Comparison of ENCODE assay signal across 8 mouse cellular contexts in genomic region chr6:6217286-6217625, GRCm38 (mm10). TPM values are rescaled to one million over a fixed set of nuclear protein-coding genes. Genes with fewer than 3 reads are reported as not detected.
DNase-seq lines count a peak whose midpoint lies in the region; ATAC-seq and TF ChIP-seq lines count a peak whose summit lies in the region.

No protein-coding gene starts in this region.

- H3K27ac ChIP-seq in cerebellum, adult 2 months (ENCODE audit: insufficient read depth, low read length) = no peak overlapping the region
- no peak overlapping the region for H3K27ac ChIP-seq in neural tube, embryonic 11.5 days (ENCODE audit: low read depth, low read length)
- no peak overlapping the region for H3K27ac ChIP-seq in limb, embryonic 15.5 days
- H3K27ac ChIP-seq in stomach, embryonic 15.5 days = no peak overlapping the region

- no peaks in the 10 kb centered on the region for H3K9me3 ChIP-seq in neural tube, embryonic 11.5 days (ENCODE audit: control insufficient read depth, low read length)
- no peaks in the 10 kb centered on the region for H3K9me3 ChIP-seq in limb, embryonic 15.5 days
- no peaks in the 10 kb centered on the region for H3K9me3 ChIP-seq in stomach, embryonic 15.5 days

- peak overlapping the region; percentile 89; the same call in 1 of the 2 replicates for H3K9ac ChIP-seq in neural tube, embryonic 11.5 days (ENCODE audit: low read length)
- peak overlapping the region; percentile 59; the same call in 1 of the 2 replicates for H3K9ac ChIP-seq in limb, embryonic 15.5 days
- no peak overlapping the region for H3K9ac ChIP-seq in stomach, embryonic 15.5 days

- H3K4me2 ChIP-seq in neural tube, embryonic 11.5 days (ENCODE audit: low read depth) = peak overlapping the region; percentile 83
- peak overlapping the region; percentile 85 for H3K4me2 ChIP-seq in limb, embryonic 15.5 days
- H3K4me2 ChIP-seq in stomach, embryonic 15.5 days = peak overlapping the region; percentile 87

- no peak for ATAC-seq in neural tube, embryonic 11.5 days (ENCODE audit: insufficient read depth, low FRiP score, low TSS enrichment)
- ATAC-seq in limb, embryonic 15.5 days (ENCODE audit: insufficient number of reproducible peaks, low FRiP score, low TSS enrichment, low read depth) = 0 out of 2 replicates have a peak, but pooled peaks have one; percentile 5
- ATAC-seq in stomach, embryonic 15.5 days (ENCODE audit: insufficient read depth, low FRiP score, low read depth) = no peak

- peak overlapping the region; percentile 56 for H3K4me3 ChIP-seq in cerebellum, adult 2 months (replicated peaks; ENCODE audit: insufficient read depth, low read depth, low read length)
- H3K4me3 ChIP-seq in neural tube, embryonic 11.5 days (ENCODE audit: low read depth, low read length) = peak overlapping the region; percentile 65
- H3K4me3 ChIP-seq in limb, embryonic 15.5 days = peak overlapping the region; percentile 66
- peak overlapping the region; percentile 71 for H3K4me3 ChIP-seq in stomach, embryonic 15.5 days (replicated peaks)

- H3K36me3 ChIP-seq in neural tube, embryonic 11.5 days (ENCODE audit: control insufficient read depth, insufficient read depth, low read length) = no peaks in the 10 kb centered on the region
- H3K36me3 ChIP-seq in limb, embryonic 15.5 days = no peaks in the 10 kb centered on the region
- no peaks in the 10 kb centered on the region for H3K36me3 ChIP-seq in stomach, embryonic 15.5 days

- 14% methylated on average over 5 of the region's 5 CpGs for WGBS in cerebellum, adult 2 months
- WGBS in neural tube, embryonic 11.5 days = 12% methylated on average over 5 of the region's 5 CpGs
- WGBS in limb, embryonic 15.5 days = 15% methylated on average over 5 of the region's 5 CpGs
- 13% methylated on average over 5 of the region's 5 CpGs for WGBS in stomach, embryonic 15.5 days

- TF ChIP-seq CTCF in cerebellum, adult 2 months (IDR thresholded peaks at IDR 0.05; ENCODE audit: borderline replicate concordance, insufficient read depth, low read depth, low read length) = no peak

- no peaks in the 10 kb centered on the region for H3K4me1 ChIP-seq in cerebellum, adult 2 months (ENCODE audit: control insufficient read depth, insufficient read depth, low read length)
- peaks cover 4% of the 10 kb centered on the region; the same call in 1 of the 2 replicates for H3K4me1 ChIP-seq in neural tube, embryonic 11.5 days (ENCODE audit: control insufficient read depth, insufficient read depth, low read length)
- peaks cover 16% of the 10 kb centered on the region for H3K4me1 ChIP-seq in limb, embryonic 15.5 days
- H3K4me1 ChIP-seq in stomach, embryonic 15.5 days = no peaks in the 10 kb centered on the region

- TF ChIP-seq POLR2A in cerebellum, adult 2 months (IDR thresholded peaks at IDR 0.05; ENCODE audit: borderline replicate concordance, insufficient read depth, low read length) = no peak

- no peaks in the 10 kb centered on the region for H3K27me3 ChIP-seq in cerebellum, adult 2 months (ENCODE audit: control insufficient read depth, insufficient read depth, low read length)
- H3K27me3 ChIP-seq in neural tube, embryonic 11.5 days (ENCODE audit: control insufficient read depth, insufficient read depth, low read length) = no peaks in the 10 kb centered on the region
- H3K27me3 ChIP-seq in limb, embryonic 15.5 days = no peaks in the 10 kb centered on the region
- H3K27me3 ChIP-seq in stomach, embryonic 15.5 days (replicated peaks) = no peaks in the 10 kb centered on the region

- no peak for DNase-seq in cerebellum, adult 2 months
- DNase-seq in cerebellum, postnatal 4 days (ENCODE audit: low spot score in 2 of 2) = no peak
- DNase-seq in neural tube, embryonic 11.5 days (ENCODE audit: low spot score) = no peak
- DNase-seq in neural tube, embryonic 10.5 days (ENCODE audit: extremely low spot score, low spot score) = no peak
- no peak for DNase-seq in right cerebral cortex, postnatal 25 days
- DNase-seq in gastrocnemius, postnatal 10 days = no peak

RNA-seq across cellular contexts. Expression of gene Slc25a13, which starts 0.3 kb away (rescaled TPM):
- 5.1 and 5.8 TPM in 2 replicates for polyA plus RNA-seq in cerebellum, adult 2 months (2012; rRNA removed)
- polyA plus RNA-seq in neural tube, embryonic 11.5 days (2014; fragmentation: Nextera tagmentation; extraction: Ambion mirVana) = 32.9 and 33.3 TPM in 2 replicates
- polyA plus RNA-seq in limb, embryonic 15.5 days (2015; fragmentation: Nextera tagmentation; extraction: Ambion mirVana) = 14.9 and 17.2 TPM in 2 replicates
- 35.8 and 38.8 TPM in 2 replicates for polyA plus RNA-seq in stomach, embryonic 15.5 days (2015; fragmentation: Nextera tagmentation; extraction: Ambion mirVana)
- total RNA-seq in gastrocnemius, postnatal 10 days (2021) = 1 to 10 TPM; 1.7 to 1.9 TPM
